Comparison of ENCODE assay signal across 8 mouse cellular contexts in the genomic region with DNA sequence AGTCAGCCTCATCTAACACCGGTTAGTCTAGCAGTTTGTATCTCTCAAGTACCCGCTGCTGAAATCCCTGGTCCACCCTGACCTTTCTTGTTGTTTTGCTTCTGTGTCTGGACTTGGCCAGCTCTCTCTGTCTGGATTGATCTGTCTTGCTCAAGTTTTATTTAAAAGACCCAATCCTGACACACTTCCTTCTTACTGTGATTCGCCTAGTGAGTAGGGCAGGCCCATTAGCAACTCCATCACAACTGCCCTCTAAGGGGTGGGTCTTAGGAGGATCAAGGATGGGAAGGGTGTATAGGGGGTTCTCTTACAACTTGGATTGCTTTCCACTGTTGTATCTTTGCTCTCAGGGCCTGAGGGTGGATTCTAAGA. TPM values are rescaled to one million over a fixed set of nuclear protein-coding genes. Genes with fewer than 3 reads are reported as not detected.
DNase-seq lines count a peak whose midpoint lies in the region; ATAC-seq lines count a peak whose summit lies in the region.

No protein-coding gene starts in this region.

- H3K27me3 ChIP-seq in heart, embryonic 14.5 days (ENCODE audit: control insufficient read depth, insufficient read depth, low read length) = no peaks in the 10 kb centered on the region
- no peaks in the 10 kb centered on the region for H3K27me3 ChIP-seq in midbrain, embryonic 11.5 days (ENCODE audit: control insufficient read depth, insufficient read depth, low read length)

- H3K36me3 ChIP-seq in heart, embryonic 14.5 days (ENCODE audit: control insufficient read depth, insufficient read depth, low read length) = peaks cover 10% of the 10 kb centered on the region
- H3K36me3 ChIP-seq in midbrain, embryonic 11.5 days (ENCODE audit: control insufficient read depth, insufficient read depth, low read length) = no peaks in the 10 kb centered on the region

- peak overlapping the region; percentile 90 for H3K9ac ChIP-seq in heart, embryonic 14.5 days (ENCODE audit: low read length)
- H3K9ac ChIP-seq in midbrain, embryonic 11.5 days (ENCODE audit: low read length) = peak overlapping the region; percentile 79

- no peaks in the 10 kb centered on the region for H3K9me3 ChIP-seq in heart, embryonic 14.5 days (ENCODE audit: control insufficient read depth, low read length)
- H3K9me3 ChIP-seq in midbrain, embryonic 11.5 days (ENCODE audit: control insufficient read depth, low read length) = no peaks in the 10 kb centered on the region

- WGBS in heart, embryonic 14.5 days = 66% methylated on average over 3 of the region's 3 CpGs
- WGBS in midbrain, embryonic 11.5 days = 66% methylated on average over 3 of the region's 3 CpGs

- DNase-seq in right cerebral cortex, postnatal 25 days = peak; percentile 5
- no peak for DNase-seq in right cerebral cortex, adult 18-20 months
- DNase-seq in kidney, postnatal 10 days = peak; percentile 24
- no peak for DNase-seq in midbrain, embryonic 11.5 days (ENCODE audit: low spot score, missing footprints)
- DNase-seq in thymus, postnatal 0 days (ENCODE audit: low spot score) = no peak
- no peak for DNase-seq in layer of hippocampus, adult 18-20 months (ENCODE audit: low spot score in 2 of 2)
- DNase-seq in left cerebral cortex, adult 9 months (ENCODE audit: low spot score in 2 of 2) = no peak

- peak overlapping the region; percentile 74 to 87 for H3K27ac ChIP-seq in heart, embryonic 14.5 days (replicated peaks in 1 of 2; ENCODE audit: control insufficient read depth in 1 of 2, insufficient read depth in 1 of 2, low read depth in 2 of 2, low read length in 2 of 2)
- H3K27ac ChIP-seq in midbrain, embryonic 11.5 days (ENCODE audit: low read depth, low read length) = no peak overlapping the region

- peaks cover 6 to 15% of the 10 kb centered on the region in 2 experiments for H3K4me1 ChIP-seq in heart, embryonic 14.5 days (ENCODE audit: control insufficient read depth in 2 of 2, insufficient read depth in 2 of 2, low read length in 2 of 2)
- peaks cover 10% of the 10 kb centered on the region for H3K4me1 ChIP-seq in midbrain, embryonic 11.5 days (ENCODE audit: control insufficient read depth, insufficient read depth, low read length)

- H3K4me3 ChIP-seq in heart, embryonic 14.5 days (ENCODE audit: control insufficient read depth in 1 of 2, insufficient read depth in 1 of 2, low read depth in 1 of 2, low read length in 2 of 2) = peak overlapping the region; percentile 56 to 61
- H3K4me3 ChIP-seq in midbrain, embryonic 11.5 days (ENCODE audit: low read depth, low read length) = peak overlapping the region; percentile 40; the same call in 1 of the 2 replicates

- peak overlapping the region; percentile 94 for H3K4me2 ChIP-seq in heart, embryonic 14.5 days (ENCODE audit: low read length)
- H3K4me2 ChIP-seq in midbrain, embryonic 11.5 days = peak overlapping the region; percentile 80

- ATAC-seq in heart, embryonic 14.5 days (ENCODE audit: insufficient number of reproducible peaks, insufficient read depth, low FRiP score, low read depth) = peak; percentile 56; the same call in 1 of the 2 replicates
- peak; percentile 45 for ATAC-seq in midbrain, embryonic 11.5 days (ENCODE audit: low FRiP score)

RNA-seq across cellular contexts. Expression of gene Gpx7, which starts 1.0 kb away (rescaled TPM):
- 57.7 and 68.5 TPM in 2 replicates for polyA plus RNA-seq in heart, embryonic 14.5 days (2014; fragmentation: Nextera tagmentation; extraction: Ambion mirVana)
- 50.8 and 52.4 TPM in 2 replicates for polyA plus RNA-seq in midbrain, embryonic 11.5 days (2014; fragmentation: Nextera tagmentation; extraction: Ambion mirVana)
- 7.1 and 7.3 TPM in 2 replicates for polyA plus RNA-seq in thymus, postnatal 0 days (2015; fragmentation: Nextera tagmentation; extraction: Ambion mirVana)
- 1 to 10 TPM; 3.1 to 4.7 TPM for total RNA-seq in layer of hippocampus, adult 18-20 months (2021)

RNA-seq across cellular contexts. Expression of gene Shisal2a, which starts 22.6 kb away (rescaled TPM):
- 1.1 and 2.0 TPM in 2 replicates for polyA plus RNA-seq in heart, embryonic 14.5 days (2014; fragmentation: Nextera tagmentation; extraction: Ambion mirVana)
- polyA plus RNA-seq in midbrain, embryonic 11.5 days (2014; fragmentation: Nextera tagmentation; extraction: Ambion mirVana) = 1.6 and 2.4 TPM in 2 replicates
- polyA plus RNA-seq in thymus, postnatal 0 days (2015; fragmentation: Nextera tagmentation; extraction: Ambion mirVana) = not detected in 2 replicates
- not detected for total RNA-seq in layer of hippocampus, adult 18-20 months (2021)

RNA-seq across cellular contexts. Expression of gene Tut4, which starts 53.5 kb away (rescaled TPM):
- 40.1 and 53.1 TPM in 2 replicates for polyA plus RNA-seq in heart, embryonic 14.5 days (2014; fragmentation: Nextera tagmentation; extraction: Ambion mirVana)
- polyA plus RNA-seq in midbrain, embryonic 11.5 days (2014; fragmentation: Nextera tagmentation; extraction: Ambion mirVana) = 61.9 and 66.9 TPM in 2 replicates
- polyA plus RNA-seq in thymus, postnatal 0 days (2015; fragmentation: Nextera tagmentation; extraction: Ambion mirVana) = 47.3 and 68.5 TPM in 2 replicates
- total RNA-seq in layer of hippocampus, adult 18-20 months (2021) = 10 to 100 TPM; 28.1 to 30.3 TPM

Comparison
In these comparisons a context has a peak if more than half of its experiments do, and no peak if none do; other contexts are left out.
1. DNase-seq: peak in right cerebral cortex, postnatal 25 days (single experiment) and kidney, postnatal 10 days (single experiment); none in right cerebral cortex, adult 18-20 months (single experiment), midbrain, embryonic 11.5 days (single experiment), thymus, postnatal 0 days (single experiment), layer of hippocampus, adult 18-20 months (0 of 2) and left cerebral cortex, adult 9 months (0 of 2).